Mouse (Mus musculus) large intestine, adult 2 months (tissue): ENCODE measurements around the gene Cs. TPM values are rescaled to one million over a fixed set of nuclear protein-coding genes. Genes with fewer than 3 reads are reported as not detected.
A peak's percentile ranks its signal among the peaks of the same experiment; 100 is the strongest.
"Not testable (repeated sequence)": the region's sequence is repeated elsewhere in the genome, so short reads cannot be mapped to it uniquely, and the experiment has no call there.

Experiments used
- DNase-seq: peaks from one replicate; pipeline ENCODE4 v3.0.0-alpha.2; 2012; ENCODE audit warnings: low read depth, low spot score
- WGBS: fragments of 180-500 bp; shearing (Covaris S2); methylation state at CpG from one replicate; pipeline ENCODE4 v1.1.7; 2018; 5-methylcytosine and 5-hydroxymethylcytosine counted together
- polyA plus RNA-seq: library from polyadenylated mRNA; depleted of rRNA; stranded (reverse); fragments of >200 nt; gene quantifications from 2 replicates; pipeline ENCODE4 v1.2.3, GENCODE M21; 2012

The Cs gene
- polyA plus RNA-seq, 1 experiment: 361 TPM

- WGBS: 84% methylated on average over 10 of the region's 10 CpGs
- DNase-seq: no peak
Measured at GRCm38 (mm10) chr10:128327610-128328009, 9.9 kb upstream of the Cs start.

- 67% methylated on average over 6 of the region's 6 CpGs for WGBS
- DNase-seq: not testable (repeated sequence)
Measured at GRCm38 (mm10) chr10:128332358-128333249, 4.9 kb upstream of the Cs start.

DNA sequence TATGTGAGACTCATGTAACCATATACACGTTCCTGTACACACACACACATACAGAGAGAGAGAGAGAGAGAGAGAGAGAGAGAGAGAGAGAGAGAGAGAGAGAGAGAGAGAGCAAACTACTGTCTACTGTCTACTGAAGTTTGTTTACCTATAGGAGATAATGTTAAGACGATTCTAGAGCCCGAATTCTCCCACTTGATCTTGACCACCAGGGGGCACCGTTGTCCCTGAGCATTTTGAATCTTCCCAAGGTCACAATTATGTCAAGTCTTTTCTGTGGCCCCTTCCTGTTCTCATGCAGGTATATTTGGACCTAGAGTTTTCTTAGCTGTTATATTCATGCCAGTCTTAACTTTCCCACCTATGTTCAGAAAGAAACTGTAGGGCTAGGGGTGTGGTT, 2.0 kb upstream of the Cs start:
- DNase-seq: no peak
- WGBS: 4% methylated on average over 4 of the region's 4 CpGs

DNA sequence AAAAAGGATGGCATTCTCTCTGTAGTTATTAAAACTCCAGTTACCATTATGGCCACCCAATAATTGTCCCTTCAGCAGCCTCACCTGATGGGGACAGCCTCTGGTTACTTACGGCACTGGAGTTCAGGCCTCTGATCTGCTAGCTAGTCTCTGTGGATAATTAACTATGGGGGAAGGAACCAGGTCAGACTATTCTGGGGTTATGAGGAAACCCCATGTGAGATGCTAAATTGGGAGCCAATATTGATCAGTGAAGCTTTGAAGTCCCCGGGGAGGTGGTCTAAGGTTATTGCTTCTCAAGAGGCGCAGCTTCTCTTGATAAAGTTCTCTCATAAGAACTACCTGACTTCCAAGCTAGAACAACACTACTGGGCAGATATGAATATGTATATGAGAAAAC, 1.3 kb upstream of the Cs start:
- no peak for DNase-seq
- WGBS: 78% methylated on average over 3 of the region's 3 CpGs

- DNase-seq: no peak
- 50% methylated on average over 3 of the region's 3 CpGs for WGBS
Measured at GRCm38 (mm10) chr10:128336597-128336996, 937 bp upstream of the Cs start.

DNA sequence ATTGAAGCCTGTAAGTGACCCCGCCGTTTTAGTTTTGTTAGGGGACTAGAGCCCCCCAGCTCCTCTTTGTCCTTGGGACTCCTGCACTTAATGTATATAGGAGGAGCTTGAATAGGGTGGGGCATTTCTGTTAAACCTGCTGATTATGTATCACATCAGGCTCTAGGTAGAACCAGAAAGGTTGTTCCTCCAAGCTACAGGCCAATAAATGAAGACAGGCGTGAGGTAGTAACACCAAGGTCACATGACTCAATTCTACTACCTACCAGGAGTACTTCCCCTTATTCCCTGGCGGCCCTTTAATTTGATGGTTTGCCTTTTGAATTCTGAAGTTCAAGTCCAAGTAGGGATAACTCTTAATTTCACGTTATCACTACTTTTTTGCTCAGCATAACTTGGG, 881 bp downstream of the Cs start:
- no peak for DNase-seq
- 3% methylated on average over 5 of the region's 5 CpGs for WGBS

DNA sequence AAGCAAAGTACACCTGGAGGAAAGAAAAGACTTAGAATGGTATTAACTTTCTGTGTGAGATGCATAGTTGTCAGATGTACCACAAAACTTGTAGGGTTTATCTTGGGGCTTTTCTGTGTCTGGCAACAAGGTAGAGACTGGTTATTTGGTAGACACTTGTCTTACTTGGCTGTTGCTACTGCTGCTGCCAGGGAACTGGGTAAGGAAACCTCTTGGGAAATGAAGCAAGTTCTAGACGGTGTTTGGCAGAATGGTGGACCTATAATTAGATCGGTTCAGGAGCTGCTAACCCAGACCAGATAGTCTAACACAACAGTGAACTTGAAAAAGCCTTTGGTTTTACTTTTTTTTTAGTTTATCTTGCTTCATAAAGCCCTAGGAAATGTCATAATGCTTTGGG, 1.4 kb downstream of the Cs start:
- no peak for DNase-seq
- WGBS: 48% methylated on average over 2 of the region's 2 CpGs

DNA sequence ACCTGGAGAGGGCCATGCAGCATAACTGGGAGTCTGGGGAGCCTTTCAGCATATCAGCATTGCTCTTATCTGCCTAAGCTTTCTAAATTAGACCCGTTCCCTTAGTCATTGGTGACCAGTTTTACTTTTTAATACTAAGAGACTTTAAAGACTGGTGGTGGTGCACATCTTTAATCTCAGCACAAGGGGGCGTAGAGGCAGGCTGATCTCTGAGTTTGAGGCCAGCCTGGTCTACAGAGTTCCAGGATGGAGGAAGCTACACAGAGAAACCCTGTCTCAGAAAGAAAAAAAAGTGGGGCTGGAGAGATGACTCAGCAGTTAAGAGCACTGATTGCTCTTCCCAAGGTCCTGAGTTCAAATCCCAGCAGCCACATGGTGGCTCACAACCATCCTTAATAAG, 2.7 kb downstream of the Cs start:
- WGBS: 70% methylated on average over 2 of the region's 2 CpGs
- no peak for DNase-seq

DNA sequence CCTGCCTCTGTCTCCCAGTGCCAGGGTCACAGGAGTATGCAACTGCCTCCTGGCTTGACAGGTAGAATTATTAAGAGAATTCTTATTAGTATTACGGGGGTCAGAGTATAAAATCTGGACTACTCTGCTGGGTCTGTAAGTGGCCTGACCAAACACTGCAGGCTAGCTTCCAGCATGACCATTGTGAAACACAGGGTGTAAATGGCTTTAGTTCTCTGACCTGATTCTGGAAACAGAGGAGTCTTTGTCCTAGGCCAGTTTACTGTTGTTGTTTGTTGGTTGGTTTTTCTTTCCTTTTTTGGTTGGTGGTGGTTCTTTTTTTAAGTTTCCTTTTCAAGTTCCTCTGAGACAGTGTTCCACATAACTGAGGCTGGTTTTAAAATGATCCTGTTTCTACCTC, 5.9 kb downstream of the Cs start:
- 73% methylated on average over 1 of the region's 1 CpGs for WGBS
- DNase-seq: no peak

DNA sequence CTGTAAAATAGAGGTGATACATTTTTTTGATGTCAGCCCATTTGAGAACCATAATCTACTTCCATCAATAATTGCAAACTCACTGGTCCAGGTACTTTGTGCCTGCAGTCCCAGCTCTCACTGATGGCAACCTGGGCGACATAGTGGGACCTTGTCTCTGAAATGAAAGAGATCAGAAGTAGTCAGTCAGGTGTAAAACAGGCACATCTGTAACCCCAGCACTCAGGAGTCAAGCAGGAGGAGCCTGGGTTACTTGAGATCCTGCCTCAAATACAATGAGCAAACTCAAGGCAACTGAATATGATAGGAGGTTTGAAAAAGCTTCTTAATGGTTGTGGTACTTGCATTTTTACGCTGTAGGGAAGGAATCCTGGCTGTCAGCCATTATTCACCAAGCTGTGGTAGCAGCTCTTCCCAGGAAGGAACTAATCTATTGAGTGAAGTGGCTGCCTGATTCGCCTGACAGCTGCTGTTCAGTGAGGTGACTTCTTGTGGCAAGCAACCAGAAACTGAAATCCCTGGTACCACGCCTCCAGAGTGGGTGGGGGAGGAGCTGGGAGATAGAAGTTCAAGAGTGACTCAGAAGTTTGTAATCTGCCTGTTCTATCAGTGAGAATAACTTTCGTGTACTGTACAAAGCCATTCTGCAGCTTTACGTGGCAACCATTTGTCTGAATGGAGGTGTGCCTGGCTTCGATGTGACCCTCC, 7.2 kb downstream of the Cs start:
- WGBS: 6% methylated on average over 7 of the region's 7 CpGs
- DNase-seq: no peak

DNA sequence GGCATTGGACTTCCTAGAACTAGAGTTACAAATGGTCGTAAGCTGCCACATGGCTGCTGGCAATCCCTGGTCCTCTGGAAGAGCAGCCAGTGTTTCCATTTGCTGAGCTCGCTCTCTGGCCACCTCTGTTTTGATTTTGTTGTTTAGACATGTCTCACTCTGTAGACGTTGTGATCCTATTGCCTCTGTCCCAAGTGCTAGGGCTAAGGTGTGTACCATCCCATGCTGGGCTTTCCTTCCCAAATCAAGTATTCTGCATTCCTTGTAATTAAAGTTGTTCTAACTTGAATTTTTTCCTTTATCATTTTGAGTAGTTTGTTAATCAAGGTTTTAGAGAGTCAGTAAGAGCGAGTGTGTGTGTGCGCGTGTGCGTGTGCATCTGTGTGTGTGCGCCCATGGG, 10.0 kb downstream of the Cs start:
- no peak for DNase-seq
- 81% methylated on average over 8 of the region's 8 CpGs for WGBS

DNA sequence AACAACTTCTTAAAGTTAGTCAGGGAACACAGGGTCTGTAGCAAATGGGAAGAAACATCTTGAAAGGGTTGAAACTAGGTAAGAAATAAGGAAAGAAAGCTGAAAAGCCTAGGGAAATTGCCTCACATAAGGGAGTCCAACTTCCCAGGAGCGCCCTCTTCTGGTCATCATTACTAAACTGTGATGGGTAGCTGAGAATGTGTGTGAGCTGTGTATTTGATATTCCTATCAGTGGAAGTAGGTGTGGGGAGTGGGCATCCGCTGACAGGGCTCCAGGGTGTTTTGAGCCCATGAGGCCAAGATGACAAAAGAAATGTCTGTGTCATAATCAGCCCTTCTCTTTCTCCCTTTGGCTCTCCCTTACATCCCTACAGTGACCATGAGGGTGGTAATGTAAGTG, 21.3 kb downstream of the Cs start:
- 59% methylated on average over 2 of the region's 2 CpGs for whole genome bisulfite sequencing
- no peak for DNase-seq

DNA sequence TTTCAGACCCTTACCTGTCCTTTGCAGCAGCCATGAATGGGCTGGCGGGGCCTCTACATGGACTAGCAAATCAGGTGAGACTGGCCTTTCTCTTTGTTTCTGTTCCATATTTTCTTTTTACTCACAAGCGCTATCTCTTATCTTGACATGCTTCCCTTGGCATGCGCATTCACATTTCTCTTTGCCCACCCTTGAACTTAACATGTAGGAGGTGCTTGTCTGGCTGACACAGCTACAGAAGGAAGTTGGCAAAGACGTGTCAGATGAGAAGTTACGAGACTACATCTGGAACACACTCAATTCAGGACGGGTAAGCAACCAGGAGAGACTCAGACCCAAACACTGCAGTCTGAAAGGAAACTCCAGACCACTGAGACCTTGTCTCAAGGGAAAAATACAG, 21.7 kb downstream of the Cs start:
- DNase-seq: no peak
- 80% methylated on average over 6 of the region's 6 CpGs for WGBS

GRCm38 (mm10) chr10:128361836-128362235, 24.3 kb downstream of the Cs start:
- DNase-seq: no peak
- 87% methylated on average over 6 of the region's 6 CpGs for WGBS

DNA sequence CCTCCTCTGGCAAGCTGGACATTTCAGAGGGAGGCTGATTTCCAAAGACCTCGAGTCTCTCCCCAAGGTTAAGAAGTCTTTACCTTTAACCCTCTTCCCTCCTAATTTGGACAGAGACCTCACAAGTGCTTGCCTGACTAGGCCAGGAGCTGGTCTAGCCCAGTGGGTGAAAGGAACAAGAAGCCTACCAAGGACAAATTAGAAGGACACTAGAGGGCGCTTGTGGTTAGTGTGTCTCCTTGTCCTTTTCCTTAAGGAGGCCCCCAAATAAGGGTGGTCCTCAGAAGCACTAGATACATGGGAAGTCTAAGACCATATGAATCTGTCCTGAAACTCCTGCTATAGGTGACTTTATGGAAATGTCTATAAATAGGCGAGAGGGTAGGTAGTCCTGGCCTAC, 25.0 kb downstream of the Cs start:
- WGBS: 49% methylated on average over 3 of the region's 3 CpGs
- DNase-seq: no peak

GRCm38 (mm10) chr10:128367899-128368401, 30.4 kb downstream of the Cs start:
- no peak for DNase-seq
- WGBS: 14% methylated on average over 19 of the region's 19 CpGs

DNA sequence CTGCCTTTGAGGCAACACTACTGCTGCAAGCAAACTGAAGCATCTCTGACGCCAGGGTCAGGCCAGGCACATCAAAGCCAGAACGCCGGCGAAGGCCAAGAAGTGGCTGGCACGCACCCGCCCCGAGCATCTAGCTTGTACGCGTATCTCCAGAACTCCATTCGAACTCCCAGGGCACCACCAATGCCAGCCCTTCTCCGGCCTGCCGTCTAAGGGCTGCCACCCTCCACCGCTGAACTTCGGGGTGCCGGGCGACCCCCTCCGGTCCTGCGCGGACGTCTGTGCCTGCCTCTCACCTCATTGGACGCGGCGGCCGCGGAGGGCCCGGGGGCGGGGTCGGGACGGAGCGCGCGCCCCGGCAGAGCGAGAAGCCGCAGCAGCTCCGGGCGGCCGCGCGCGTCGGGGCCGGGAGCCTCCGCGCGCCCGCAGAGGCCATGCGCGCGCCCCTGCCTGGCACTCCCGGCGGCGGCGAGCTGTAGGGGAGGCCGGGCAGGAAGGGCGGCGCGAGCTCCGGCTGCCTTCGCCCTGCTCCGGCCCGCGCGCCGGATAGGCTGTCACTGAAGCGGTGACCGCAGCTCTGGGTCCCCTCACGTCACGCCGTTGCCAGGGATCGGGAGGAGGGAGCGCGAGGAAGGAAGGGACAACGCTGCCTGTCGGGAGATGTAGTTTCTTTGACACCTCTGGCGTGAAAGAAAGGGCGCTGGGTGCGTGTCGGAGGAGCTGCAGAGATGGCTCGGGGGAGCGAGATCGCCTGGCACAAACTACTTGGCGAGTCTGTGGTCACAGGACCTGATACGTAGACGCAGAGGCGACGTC, 31.1 kb downstream of the Cs start, which contains the start of gene Coq10a:
Gene Coq10a, minus strand, starts transcription at position 596 of the 816 bp plus-strand sequence.
- peak; percentile 86 for DNase-seq
- under 1% methylated on average over 87 of the region's 87 CpGs for WGBS

DNA sequence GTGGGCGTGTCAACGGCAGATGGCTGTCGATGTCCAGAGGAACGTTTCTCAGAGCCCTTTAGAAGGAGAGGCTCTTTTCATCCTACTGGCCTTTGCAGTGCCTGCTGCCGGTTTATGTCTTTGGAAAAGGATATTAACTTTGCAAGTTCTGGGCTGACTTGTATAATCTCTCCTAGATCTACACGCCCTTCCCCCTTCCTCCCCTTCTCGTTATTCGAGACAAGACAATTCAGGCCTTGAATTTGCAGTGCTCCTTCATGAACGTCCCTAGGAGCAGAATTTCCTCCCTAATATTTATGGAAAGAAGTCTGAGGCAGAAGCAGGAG, 31.6 kb downstream of the Cs start:
- DNase-seq: no peak
- 2% methylated on average over 9 of the region's 9 CpGs for WGBS

DNA sequence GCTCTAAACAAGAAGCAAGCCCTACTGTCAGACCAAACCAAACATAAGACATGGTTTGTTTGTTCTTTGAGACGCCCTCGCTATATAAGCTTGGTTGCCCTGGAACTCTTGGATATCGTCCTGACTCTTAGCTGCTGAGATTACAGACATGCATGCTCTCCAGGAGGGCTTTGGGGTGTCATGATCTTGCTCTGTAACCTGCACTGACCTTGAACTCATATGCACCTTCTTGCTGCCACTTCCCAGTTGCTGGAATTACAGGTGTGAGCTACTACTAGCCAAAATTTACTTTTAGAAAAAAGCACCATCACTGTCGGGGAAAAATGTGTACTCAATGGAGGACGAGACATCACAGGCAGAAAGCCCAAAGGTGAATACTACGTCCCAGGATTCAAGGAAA, 32.1 kb downstream of the Cs start:
- WGBS: 39% methylated on average over 6 of the region's 6 CpGs

DNA sequence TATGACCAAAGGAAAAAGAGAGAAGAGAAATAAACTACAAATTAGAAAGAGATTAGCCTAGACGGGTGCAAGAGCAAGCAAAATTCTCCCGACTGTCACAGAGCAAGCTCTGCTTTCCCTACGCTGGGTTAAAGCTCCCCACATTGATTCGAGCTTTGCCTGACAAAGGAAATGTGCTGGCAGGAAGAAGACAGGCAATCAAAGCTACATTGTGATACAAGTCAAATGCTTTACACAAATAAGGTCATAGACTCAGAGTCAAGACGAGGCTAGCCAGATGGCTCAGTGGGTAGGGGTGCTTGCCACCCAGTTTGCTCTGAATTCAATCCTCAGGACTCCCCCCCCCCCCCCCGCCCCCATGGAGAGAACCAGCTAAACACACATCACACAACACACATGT, 32.5 kb downstream of the Cs start:
- DNase-seq: no peak
- 48% methylated on average over 6 of the region's 6 CpGs for WGBS

More for the DNA sequence above, 32.1 kb downstream of the Cs start:
- no peak for DNase-seq
